Mouse (Mus musculus) liver, embryonic 14.5 days (tissue): Measurements from ENCODE around the gene Rbbp4.

Experiments used
- CTCF ChIP-seq: IDR thresholded peaks from 2 replicates; pipeline ENCODE4 v1.5.1; 2016; ENCODE audit warnings: antibody characterized with exemption, low read depth, control low read depth
- EP300 ChIP-seq: IDR thresholded peaks from 2 replicates; pipeline ENCODE4 v1.6.1; 2016; ENCODE audit warnings: antibody characterized with exemption, low read depth

DNA sequence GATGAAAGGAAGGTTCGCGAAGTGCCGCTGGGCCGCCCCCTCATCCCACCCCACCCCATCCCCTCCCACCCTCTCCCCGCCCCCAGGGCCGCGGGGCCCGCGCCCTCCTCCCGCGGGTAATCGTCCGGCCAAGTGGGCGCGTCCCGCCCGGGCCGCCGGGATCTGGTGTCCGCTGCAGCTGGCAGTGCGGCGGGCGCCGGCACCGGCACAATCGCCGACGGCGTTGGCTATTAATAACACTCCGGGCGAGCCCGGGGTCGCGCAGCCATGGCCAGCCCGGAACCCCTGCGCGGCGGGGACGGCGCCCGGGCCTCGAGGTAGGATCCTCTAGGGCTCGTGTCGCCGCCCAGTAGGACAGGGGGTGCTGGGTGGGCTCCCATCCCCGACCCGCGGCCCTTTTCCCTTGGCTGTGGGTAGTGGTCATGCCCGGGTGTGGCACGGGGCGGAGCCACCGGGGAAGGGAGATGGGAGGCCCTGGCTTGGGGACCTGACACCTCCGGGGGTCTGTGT, 47.6 kb downstream of the Rbbp4 start, which contains the start of gene Sync:
- TF ChIP-seq CTCF (no peak), EP300 (no peak)
